Mouse (Mus musculus): ENCODE data around the gene Ppp1r27. TPM values are rescaled to one million over a fixed set of nuclear protein-coding genes. Genes with fewer than 3 reads are reported as not detected.
A peak's percentile ranks its signal among the peaks of the same experiment; 100 is the strongest.
"Not testable (repeated sequence)": the region's sequence is repeated elsewhere in the genome, so short reads cannot be mapped to it uniquely, and the experiment has no call there.

The Ppp1r27 gene
- polyA plus RNA-seq, 1 experiment from 2014 or later: not detected

GRCm38 (mm10) chr11:120518558-120518957 is 32.4 kb downstream of the Ppp1r27 start:
- Histone ChIP-seq H3K9ac (no peak overlapping the region), H3K4me3 (no peak overlapping the region), H3K36me3 (ENCODE audit: poor library complexity, severe bottlenecking) (no peaks in the 10 kb centered on the region), H3K4me2 (no peak overlapping the region), H3K27ac (no peak overlapping the region), H3K9me3 (replicated peaks) (no peaks in the 10 kb centered on the region), H3K27me3 (no peaks in the 10 kb centered on the region), H3K4me1 (no peaks in the 10 kb centered on the region)
- 79% methylated on average over 6 of the region's 6 CpGs for WGBS
- ATAC-seq: no peak

DNA sequence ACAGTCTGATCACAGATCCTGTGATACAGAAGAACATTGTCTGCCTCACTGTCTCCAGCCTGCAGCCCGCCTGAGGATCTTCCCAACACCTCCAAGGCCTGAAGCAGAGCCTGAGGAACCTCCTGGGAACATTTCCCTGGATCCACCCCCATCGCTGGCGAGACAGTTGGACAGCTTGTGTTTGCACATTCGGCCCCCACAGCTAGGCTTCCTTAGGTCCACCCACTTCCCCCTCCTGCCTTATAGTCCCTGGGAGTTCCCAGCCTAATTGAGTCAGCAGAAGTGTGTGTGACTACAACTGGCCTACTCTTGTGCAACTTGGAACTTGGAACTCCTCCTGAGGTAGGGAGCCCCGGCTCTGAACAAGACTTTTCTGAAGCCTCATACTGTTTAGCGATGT is 32.9 kb downstream of the Ppp1r27 start:
- Histone ChIP-seq H3K27me3 (no peaks in the 10 kb centered on the region), H3K36me3 (ENCODE audit: poor library complexity, severe bottlenecking) (no peaks in the 10 kb centered on the region), H3K9ac (no peak overlapping the region), H3K9me3 (replicated peaks) (no peaks in the 10 kb centered on the region), H3K4me3 (no peak overlapping the region), H3K27ac (no peak overlapping the region), H3K4me2 (no peak overlapping the region), H3K4me1 (no peaks in the 10 kb centered on the region)
- 74% methylated on average over 6 of the region's 6 CpGs for WGBS
- ATAC-seq: no peak

GRCm38 (mm10) chr11:120517147-120517546 is 33.8 kb downstream of the Ppp1r27 start:
- WGBS: 70% methylated on average over 4 of the region's 4 CpGs
- Histone ChIP-seq H3K27ac (no peak overlapping the region), H3K36me3 (ENCODE audit: poor library complexity, severe bottlenecking) (no peaks in the 10 kb centered on the region), H3K4me2 (no peak overlapping the region), H3K4me3 (no peak overlapping the region), H3K27me3 (no peaks in the 10 kb centered on the region), H3K9ac (no peak overlapping the region), H3K9me3 (replicated peaks) (no peaks in the 10 kb centered on the region), H3K4me1 (no peaks in the 10 kb centered on the region)
- ATAC-seq: no peak

DNA sequence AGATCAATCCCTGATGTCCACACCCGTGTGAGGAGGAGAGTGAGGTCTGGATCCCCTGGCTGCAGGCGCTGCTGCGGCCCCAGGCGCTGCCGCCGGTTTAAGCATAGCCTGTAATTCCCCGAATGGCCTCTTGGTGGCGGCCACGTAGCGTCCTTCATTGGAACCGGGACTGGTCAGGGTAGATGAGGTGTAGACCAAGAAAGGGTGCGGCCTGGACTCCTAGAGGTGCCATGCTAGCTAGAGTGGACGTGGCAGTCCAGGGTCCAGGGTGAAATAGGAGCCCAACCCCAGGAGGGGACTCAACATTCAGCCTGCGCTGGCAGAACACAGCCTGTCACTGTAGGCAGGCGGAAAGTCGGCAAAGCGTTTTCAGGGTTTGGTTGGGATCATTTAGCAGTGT is 35.3 kb downstream of the Ppp1r27 start:
- no peaks in the 10 kb centered on the region for H3K27me3 ChIP-seq
- H3K9me3 ChIP-seq (replicated peaks): no peaks in the 10 kb centered on the region
- H3K4me2 ChIP-seq: 0 out of 2 replicates have a peak overlapping the region, but pooled peaks have one; percentile 8
- peaks cover 2% of the 10 kb centered on the region for H3K4me1 ChIP-seq
- no peak overlapping the region for H3K9ac ChIP-seq
- 19% methylated on average over 17 of the region's 17 CpGs for WGBS
- ATAC-seq: peak; percentile 67; the same call in 1 of the 2 replicates
- no peaks in the 10 kb centered on the region for H3K36me3 ChIP-seq (ENCODE audit: poor library complexity, severe bottlenecking)
- no peak overlapping the region for H3K27ac ChIP-seq
- H3K4me3 ChIP-seq: no peak overlapping the region

GRCm38 (mm10) chr11:120514262-120514661 is 36.7 kb downstream of the Ppp1r27 start:
- not testable (repeated sequence) for H3K36me3 ChIP-seq (ENCODE audit: poor library complexity, severe bottlenecking); H3K4me3 ChIP-seq; H3K4me2 ChIP-seq; H3K9me3 ChIP-seq (replicated peaks); H3K4me1 ChIP-seq; H3K27ac ChIP-seq; H3K27me3 ChIP-seq; ATAC-seq; H3K9ac ChIP-seq
- WGBS: 84% methylated on average over 2 of the region's 2 CpGs

GRCm38 (mm10) chr11:120512790-120513453 is 38.0 kb downstream of the Ppp1r27 start:
- H3K36me3 ChIP-seq (ENCODE audit: poor library complexity, severe bottlenecking): no peaks in the 10 kb centered on the region
- H3K4me3 ChIP-seq: no peak overlapping the region
- H3K4me1 ChIP-seq: peaks cover 7% of the 10 kb centered on the region
- no peaks in the 10 kb centered on the region for H3K27me3 ChIP-seq
- WGBS: 54% methylated on average over 6 of the region's 6 CpGs
- ATAC-seq: no peak
- H3K9ac ChIP-seq: no peak overlapping the region
- H3K4me2 ChIP-seq: no peak overlapping the region
- no peak overlapping the region for H3K27ac ChIP-seq
- no peaks in the 10 kb centered on the region for H3K9me3 ChIP-seq (replicated peaks)

- WGBS: 4% methylated on average over 16 of the region's 16 CpGs
- no peak for ATAC-seq
- Histone ChIP-seq H3K27ac (no peak overlapping the region), H3K4me1 (peaks cover 7% of the 10 kb centered on the region), H3K4me2 (peak overlapping the region; percentile 41), H3K9me3 (replicated peaks) (no peaks in the 10 kb centered on the region), H3K9ac (peak overlapping the region; percentile 58), H3K4me3 (no peak overlapping the region), H3K27me3 (no peaks in the 10 kb centered on the region), H3K36me3 (ENCODE audit: poor library complexity, severe bottlenecking) (no peaks in the 10 kb centered on the region)
These were observed 40.4 kb downstream of the Ppp1r27 start for GRCm38 (mm10) chr11:120510375-120511030.

GRCm38 (mm10) chr11:120509940-120510339 is 41.0 kb downstream of the Ppp1r27 start:
- Histone ChIP-seq H3K9ac (no peak overlapping the region), H3K4me2 (0 out of 2 replicates have a peak overlapping the region, but pooled peaks have one; percentile 41), H3K4me1 (peaks cover 7% of the 10 kb centered on the region), H3K27ac (no peak overlapping the region), H3K9me3 (replicated peaks) (no peaks in the 10 kb centered on the region), H3K27me3 (no peaks in the 10 kb centered on the region), H3K4me3 (no peak overlapping the region), H3K36me3 (ENCODE audit: poor library complexity, severe bottlenecking) (no peaks in the 10 kb centered on the region)
- WGBS: 31% methylated on average over 4 of the region's 4 CpGs
- no peak for ATAC-seq

GRCm38 (mm10) chr11:120508290-120508870 is 42.6 kb downstream of the Ppp1r27 start:
- H3K4me1 ChIP-seq: peaks cover 7% of the 10 kb centered on the region
- H3K27me3 ChIP-seq: no peaks in the 10 kb centered on the region
- H3K9ac ChIP-seq: no peak overlapping the region
- no peak for ATAC-seq
- H3K36me3 ChIP-seq (ENCODE audit: poor library complexity, severe bottlenecking): no peaks in the 10 kb centered on the region
- H3K9me3 ChIP-seq (replicated peaks): no peaks in the 10 kb centered on the region
- no peak overlapping the region for H3K4me2 ChIP-seq
- H3K27ac ChIP-seq: no peak overlapping the region
- H3K4me3 ChIP-seq: no peak overlapping the region
- WGBS: 86% methylated on average over 9 of the region's 9 CpGs

GRCm38 (mm10) chr11:120507611-120508289 is 43.2 kb downstream of the Ppp1r27 start:
- H3K4me3 ChIP-seq: no peak overlapping the region
- no peak overlapping the region for H3K4me2 ChIP-seq
- 84% methylated on average over 13 of the region's 13 CpGs for WGBS
- H3K9ac ChIP-seq: no peak overlapping the region
- H3K4me1 ChIP-seq: peaks cover 7% of the 10 kb centered on the region
- no peaks in the 10 kb centered on the region for H3K36me3 ChIP-seq (ENCODE audit: poor library complexity, severe bottlenecking)
- no peak overlapping the region for H3K27ac ChIP-seq
- ATAC-seq: no peak
- H3K27me3 ChIP-seq: no peaks in the 10 kb centered on the region
- H3K9me3 ChIP-seq (replicated peaks): no peaks in the 10 kb centered on the region

DNA sequence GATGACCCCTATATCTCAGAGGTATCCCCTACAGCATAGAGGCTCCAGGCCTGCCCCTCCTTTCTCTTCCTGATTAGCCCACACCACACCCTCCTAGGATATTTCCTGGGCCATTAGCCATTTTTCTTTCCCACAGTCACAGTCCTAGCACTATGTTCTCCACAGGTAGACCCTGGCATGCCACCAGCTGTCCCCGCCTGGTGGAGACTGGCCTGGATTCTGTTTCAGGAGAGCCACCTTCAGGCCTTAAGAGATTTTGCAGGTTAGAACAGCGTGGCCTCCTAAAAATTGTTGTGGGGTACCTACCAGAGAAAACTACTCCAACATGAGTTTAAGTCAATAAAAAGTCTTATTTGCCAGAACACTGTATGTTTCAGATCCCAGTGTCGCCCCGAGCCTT is 44.0 kb downstream of the Ppp1r27 start:
- Histone ChIP-seq H3K4me3 (no peak overlapping the region), H3K9me3 (replicated peaks) (no peaks in the 10 kb centered on the region), H3K27ac (no peak overlapping the region), H3K27me3 (no peaks in the 10 kb centered on the region), H3K9ac (no peak overlapping the region), H3K36me3 (ENCODE audit: poor library complexity, severe bottlenecking) (no peaks in the 10 kb centered on the region), H3K4me1 (peaks cover 7% of the 10 kb centered on the region), H3K4me2 (no peak overlapping the region)
- WGBS: 58% methylated on average over 4 of the region's 4 CpGs
- ATAC-seq: no peak

DNA sequence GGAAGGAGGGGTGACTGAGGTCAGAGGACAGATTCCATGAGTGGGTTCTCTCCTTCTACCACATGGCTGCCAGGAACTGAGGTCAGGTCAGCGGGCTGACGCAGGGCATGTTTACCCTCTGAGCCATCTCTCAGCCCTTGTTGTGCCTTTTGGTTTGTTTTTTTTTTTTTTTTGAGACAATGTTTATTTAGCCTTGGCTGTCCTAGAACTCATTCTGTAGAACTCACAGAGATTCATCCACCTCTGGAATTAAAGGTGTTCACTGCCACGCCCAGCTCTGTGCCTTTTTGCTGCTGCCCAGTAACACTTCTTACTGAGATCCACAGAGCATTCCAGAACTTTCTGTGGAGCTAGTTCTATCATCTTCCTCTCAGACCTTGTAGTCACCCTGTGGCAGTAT is 45.3 kb downstream of the Ppp1r27 start:
- Histone ChIP-seq H3K36me3 (ENCODE audit: poor library complexity, severe bottlenecking) (no peaks in the 10 kb centered on the region), H3K4me2 (no peak overlapping the region), H3K4me1 (peaks cover 5% of the 10 kb centered on the region), H3K4me3 (no peak overlapping the region), H3K27me3 (no peaks in the 10 kb centered on the region), H3K27ac (no peak overlapping the region), H3K9ac (no peak overlapping the region), H3K9me3 (replicated peaks) (no peaks in the 10 kb centered on the region)
- ATAC-seq: no peak
- WGBS: 93% methylated on average over 3 of the region's 3 CpGs
